Mouse (Mus musculus) C2C12 (cell line): Measurements from ENCODE around the gene Pik3r5.

Experiments used
- CTCF ChIP-seq: IDR thresholded peaks from one replicate; pipeline ENCODE4 v1.5.1; 2011; ENCODE audit not compliant: control insufficient read depth, insufficient read depth, insufficient read length
- FOSL1 ChIP-seq: IDR thresholded peaks from one replicate; pipeline ENCODE4 v1.8.0; 2011; ENCODE audit warnings: mild to moderate bottlenecking, low read length; ENCODE audit not compliant: poor library complexity, insufficient read depth, severe bottlenecking
- USF1 ChIP-seq: IDR thresholded peaks from one replicate; pipeline ENCODE4 v1.6.1; 2011; ENCODE audit warnings: low read depth, mild to moderate bottlenecking, control low read depth, moderate library complexity

DNA sequence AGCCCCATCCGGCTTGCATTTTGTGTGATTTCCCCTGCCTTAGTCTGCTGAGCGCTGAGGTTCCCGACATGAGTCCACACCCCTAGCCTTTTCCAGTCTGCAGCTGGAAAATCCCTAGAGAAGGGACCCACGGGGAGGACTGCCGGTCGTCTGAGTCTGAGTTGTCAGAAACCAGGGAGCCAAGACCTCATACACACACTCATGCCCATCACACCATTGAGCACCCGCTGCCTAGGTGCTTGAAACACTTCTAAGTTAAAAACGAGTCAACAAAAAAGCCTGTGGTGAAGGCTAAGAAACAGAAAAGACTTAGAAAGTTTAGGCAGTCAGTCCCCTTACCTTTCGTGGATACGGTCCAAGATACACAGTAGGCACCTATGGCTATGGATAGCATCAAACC lies 55.8 kb downstream of the Pik3r5 start:
- TF ChIP-seq USF1: no peak
- no peak for TF ChIP-seq CTCF
- TF ChIP-seq FOSL1: no peak
